Mouse (Mus musculus): ENCODE measurements around the gene Lrch2. TPM values are rescaled to one million over a fixed set of nuclear protein-coding genes. Genes with fewer than 3 reads are reported as not detected.
"Not testable (repeated sequence)": the region's sequence is repeated elsewhere in the genome, so short reads cannot be mapped to it uniquely, and the experiment has no call there.

The Lrch2 gene
- total and polyA plus RNA-seq, 2 experiments from 2014 or later, result 8.3 to 21.4 TPM

DNA sequence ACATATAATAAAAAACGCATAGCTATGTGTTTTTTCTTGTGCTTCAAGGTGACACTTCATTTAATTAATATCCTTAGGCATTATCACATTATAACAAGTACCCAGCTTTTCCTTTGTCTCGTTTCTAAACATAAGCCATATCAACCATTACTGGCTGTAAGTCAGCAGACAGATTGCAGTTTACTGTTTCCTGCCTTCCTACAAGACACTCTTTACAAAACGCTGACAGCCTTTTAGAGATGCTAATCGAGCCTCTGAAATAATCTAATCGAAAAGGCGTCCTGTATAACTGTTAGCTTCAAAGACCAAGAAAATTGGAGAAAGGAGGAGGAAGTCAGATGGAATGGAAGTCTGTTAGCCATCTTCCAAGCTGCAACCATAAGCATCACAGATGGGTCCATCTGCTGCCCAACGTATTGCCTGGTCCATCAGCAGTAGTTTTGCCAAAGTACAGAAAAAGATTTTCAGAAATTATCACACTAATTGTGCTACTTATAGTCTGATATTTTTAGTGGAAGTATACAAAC, 26.2 kb downstream of the Lrch2 start:
- H3K27ac ChIP-seq (ENCODE audit: low read depth, low read length), result no peak overlapping the region
- no peak overlapping the region for H3K9ac ChIP-seq (replicated peaks; ENCODE audit: low read length, poor library complexity, severe bottlenecking)
- ATAC-seq (ENCODE audit: low FRiP score) (no peak), DNase-seq (ENCODE audit: low spot score) (no peak)
- H3K36me3 ChIP-seq (ENCODE audit: insufficient read depth, low read length), result no peaks in the 10 kb centered on the region
- H3K4me2 ChIP-seq (ENCODE audit: low read depth, low read length, poor library complexity, severe bottlenecking), result no peak overlapping the region
- TF ChIP-seq CTCF (IDR thresholded peaks at IDR 0.05), result no peak
- WGBS, result 41% methylated on average over 7 of the region's 7 CpGs
- no peak overlapping the region for H3K4me3 ChIP-seq (ENCODE audit: low read depth, low read length)
- H3K27me3 ChIP-seq (ENCODE audit: insufficient read depth, low read length), result no peaks in the 10 kb centered on the region
- no peaks in the 10 kb centered on the region for H3K4me1 ChIP-seq (ENCODE audit: insufficient read depth, low read length)
- no peaks in the 10 kb centered on the region for H3K9me3 ChIP-seq (ENCODE audit: low read length)

GRCm38 (mm10) chrX:147489551-147489950, 64.3 kb downstream of the Lrch2 start:
- no peak overlapping the region for H3K4me3 ChIP-seq (ENCODE audit: low read depth, low read length)
- peak; percentile 69 for TF ChIP-seq CTCF (IDR thresholded peaks at IDR 0.05)
- H3K27me3 ChIP-seq (ENCODE audit: insufficient read depth, low read length), result no peaks in the 10 kb centered on the region
- H3K9me3 ChIP-seq (ENCODE audit: low read length), result no peaks in the 10 kb centered on the region
- no peak overlapping the region for H3K27ac ChIP-seq (ENCODE audit: low read depth, low read length)
- no peak for ATAC-seq (ENCODE audit: low FRiP score)
- no peaks in the 10 kb centered on the region for H3K4me1 ChIP-seq (ENCODE audit: insufficient read depth, low read length)
- no peak overlapping the region for H3K9ac ChIP-seq (replicated peaks; ENCODE audit: low read length, poor library complexity, severe bottlenecking)
- no peak overlapping the region for H3K4me2 ChIP-seq (ENCODE audit: low read depth, low read length, poor library complexity, severe bottlenecking)
- H3K36me3 ChIP-seq (ENCODE audit: insufficient read depth, low read length), result no peaks in the 10 kb centered on the region
- DNase-seq (ENCODE audit: low spot score), result peak; percentile 0
- 36% methylated on average over 2 of the region's 2 CpGs for WGBS

- not testable (repeated sequence) for H3K27ac ChIP-seq (ENCODE audit: low read depth, low read length); H3K4me3 ChIP-seq (ENCODE audit: low read depth, low read length); H3K4me2 ChIP-seq (ENCODE audit: low read depth, low read length, poor library complexity, severe bottlenecking); DNase-seq (ENCODE audit: low spot score); H3K9me3 ChIP-seq (ENCODE audit: low read length); H3K4me1 ChIP-seq (ENCODE audit: insufficient read depth, low read length); H3K9ac ChIP-seq (replicated peaks; ENCODE audit: low read length, poor library complexity, severe bottlenecking); ATAC-seq (ENCODE audit: low FRiP score); H3K27me3 ChIP-seq (ENCODE audit: insufficient read depth, low read length); H3K36me3 ChIP-seq (ENCODE audit: insufficient read depth, low read length)
- WGBS, result 76% methylated on average over 1 of the region's 1 CpGs
Observed at GRCm38 (mm10) chrX:147453610-147454009, 100.3 kb downstream of the Lrch2 start, which contains the start of gene Vmn1r239-ps. Gene Vmn1r239-ps (minus strand): TSS chrX:147453710.

DNA sequence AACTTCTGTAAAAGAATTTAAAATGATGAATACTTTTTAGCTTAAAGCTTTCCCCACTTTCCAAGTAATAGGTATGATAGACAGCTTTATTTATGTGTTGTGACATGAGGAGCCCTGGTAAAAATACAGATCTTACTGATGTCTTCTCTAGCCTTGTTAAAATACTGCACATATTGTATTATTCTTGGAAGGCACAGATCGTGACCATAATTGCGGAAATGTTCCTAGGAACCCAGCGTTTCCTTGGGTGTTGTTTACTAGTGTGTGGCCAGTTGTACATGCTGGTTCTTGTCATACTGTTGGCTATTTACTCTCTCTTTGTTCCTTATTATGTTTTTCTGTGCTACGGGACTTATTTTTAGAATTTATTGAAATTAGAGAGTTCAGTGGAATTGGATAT, 110.5 kb downstream of the Lrch2 start:
- Histone ChIP-seq H3K9ac (replicated peaks; ENCODE audit: low read length, poor library complexity, severe bottlenecking) (no peak overlapping the region), H3K4me3 (ENCODE audit: low read depth, low read length) (no peak overlapping the region), H3K36me3 (ENCODE audit: insufficient read depth, low read length) (no peaks in the 10 kb centered on the region), H3K27me3 (ENCODE audit: insufficient read depth, low read length) (no peaks in the 10 kb centered on the region), H3K4me1 (ENCODE audit: insufficient read depth, low read length) (no peaks in the 10 kb centered on the region), H3K9me3 (ENCODE audit: low read length) (no peaks in the 10 kb centered on the region), H3K4me2 (ENCODE audit: low read depth, low read length, poor library complexity, severe bottlenecking) (no peak overlapping the region), H3K27ac (ENCODE audit: low read depth, low read length) (no peak overlapping the region)
- WGBS, result 92% methylated on average over 4 of the region's 4 CpGs
- TF ChIP-seq CTCF (IDR thresholded peaks at IDR 0.05), result no peak
- no peak for ATAC-seq (ENCODE audit: low FRiP score)
- no peak for DNase-seq (ENCODE audit: low spot score)

DNA sequence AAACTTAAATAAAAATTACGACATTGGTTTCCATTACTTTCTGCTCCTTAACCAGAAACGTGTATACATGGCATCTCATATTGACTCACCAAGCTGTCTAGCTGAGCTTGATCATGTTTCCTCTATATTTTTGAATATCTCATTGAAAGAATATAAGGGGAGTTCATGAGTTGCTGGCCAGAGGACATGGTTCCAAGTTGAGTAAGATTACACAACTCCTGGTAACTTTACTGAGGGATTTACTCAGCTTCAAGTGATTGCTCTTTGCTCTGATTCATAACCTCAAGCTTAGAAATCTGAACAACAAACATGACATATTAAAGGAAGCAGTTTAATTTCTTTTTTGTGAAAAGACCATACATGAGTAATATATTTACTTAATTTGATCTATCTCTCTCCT, 118.5 kb downstream of the Lrch2 start:
- ATAC-seq (ENCODE audit: low FRiP score) (no peak), DNase-seq (ENCODE audit: low spot score) (no peak)
- no peak overlapping the region for H3K4me3 ChIP-seq (ENCODE audit: low read depth, low read length)
- H3K36me3 ChIP-seq (ENCODE audit: insufficient read depth, low read length), result no peaks in the 10 kb centered on the region
- no peak overlapping the region for H3K27ac ChIP-seq (ENCODE audit: low read depth, low read length)
- 82% methylated on average over 2 of the region's 2 CpGs for WGBS
- no peaks in the 10 kb centered on the region for H3K9me3 ChIP-seq (ENCODE audit: low read length)
- H3K27me3 ChIP-seq (ENCODE audit: insufficient read depth, low read length), result no peaks in the 10 kb centered on the region
- H3K9ac ChIP-seq (replicated peaks; ENCODE audit: low read length, poor library complexity, severe bottlenecking), result no peak overlapping the region
- no peak for TF ChIP-seq CTCF (IDR thresholded peaks at IDR 0.05)
- no peak overlapping the region for H3K4me2 ChIP-seq (ENCODE audit: low read depth, low read length, poor library complexity, severe bottlenecking)
- H3K4me1 ChIP-seq (ENCODE audit: insufficient read depth, low read length), result no peaks in the 10 kb centered on the region

- no peak for TF ChIP-seq CTCF (IDR thresholded peaks at IDR 0.05)
- ATAC-seq (ENCODE audit: low FRiP score) (no peak), DNase-seq (ENCODE audit: low spot score) (peak; percentile 25)
- Histone ChIP-seq H3K4me3 (ENCODE audit: low read depth, low read length) (no peak overlapping the region), H3K4me1 (ENCODE audit: insufficient read depth, low read length) (no peaks in the 10 kb centered on the region), H3K27ac (ENCODE audit: low read depth, low read length) (no peak overlapping the region), H3K9ac (replicated peaks; ENCODE audit: low read length, poor library complexity, severe bottlenecking) (no peak overlapping the region), H3K27me3 (ENCODE audit: insufficient read depth, low read length) (no peaks in the 10 kb centered on the region), H3K4me2 (ENCODE audit: low read depth, low read length, poor library complexity, severe bottlenecking) (no peak overlapping the region), H3K9me3 (ENCODE audit: low read length) (no peaks in the 10 kb centered on the region), H3K36me3 (ENCODE audit: insufficient read depth, low read length) (no peaks in the 10 kb centered on the region)
- 78% methylated on average over 1 of the region's 1 CpGs for WGBS
Observed at GRCm38 (mm10) chrX:147429753-147430152, 124.1 kb downstream of the Lrch2 start.

All from midbrain, postnatal 0 days (tissue).